Mouse (Mus musculus) inflammation-experienced regulatory T-cells, adult 6 months (primary cell): ENCODE measurements around the gene Hlf. TPM values are rescaled to one million over a fixed set of nuclear protein-coding genes. Genes with fewer than 3 reads are reported as not detected.

Source experiments
- ATAC-seq: one replicate; pipeline ENCODE4 v1.8.0; 2017
- polyA plus RNA-seq, 3 experiments: library from polyadenylated mRNA; unstranded; fragments of 100-300 nt; shearing (Covaris generic); gene quantifications; one replicate each; pipeline ENCODE4 v1.2.1; 2017

Hlf gene
- polyA plus RNA-seq, 3 experiments from 2014 or later = 1.5 to 2.4 (median 1.5) TPM

- no peak for ATAC-seq
Measured at GRCm38 (mm10) chr11:90340836-90341235, 49.9 kb downstream of the Hlf start.

DNA sequence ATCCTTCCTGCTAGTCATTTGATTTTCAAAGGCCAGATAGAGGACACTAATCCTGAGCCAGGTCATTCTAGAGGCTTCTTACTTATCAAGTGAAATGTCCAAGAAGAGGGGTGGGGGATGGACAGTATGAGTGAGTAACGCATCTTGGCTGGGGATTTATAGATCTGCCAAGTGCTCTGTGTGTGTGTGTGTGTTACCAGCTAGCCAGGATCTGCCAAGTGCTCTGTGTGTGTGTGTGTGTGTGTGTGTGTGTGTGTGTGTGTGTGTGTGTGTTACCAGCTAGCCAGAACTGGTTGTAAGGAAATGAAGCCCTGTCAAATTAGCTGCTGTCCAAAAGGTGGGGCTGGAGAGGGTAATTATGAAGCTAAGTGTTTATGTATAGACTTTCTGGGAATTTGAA lies 55.9 kb downstream of the Hlf start:
- no peak for ATAC-seq

- no peak for ATAC-seq
Measured at GRCm38 (mm10) chr11:90332737-90333136, 58.0 kb downstream of the Hlf start.

DNA sequence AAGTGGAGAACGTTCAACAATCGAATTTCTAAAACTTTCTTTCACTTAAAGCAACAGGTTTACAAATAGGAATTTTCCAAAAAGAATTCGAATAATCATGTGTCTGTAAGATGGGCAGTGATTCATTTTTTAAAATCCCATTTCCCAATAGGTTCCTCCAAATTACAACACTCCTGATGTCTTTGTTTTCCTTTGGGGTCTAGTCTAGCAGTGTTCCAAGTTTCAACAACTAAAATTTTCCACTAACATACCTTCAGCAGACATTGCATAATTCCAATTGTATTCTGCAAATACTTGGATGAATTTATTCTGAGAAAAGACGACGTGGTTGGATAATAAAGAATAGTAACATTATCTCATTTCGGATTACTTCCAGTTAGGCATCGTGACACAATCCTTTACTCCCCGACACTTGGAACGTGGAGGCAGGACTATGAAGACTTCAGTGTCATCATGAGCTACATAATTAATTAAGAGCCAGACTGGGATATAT lies 60.4 kb downstream of the Hlf start:
- no peak for ATAC-seq

- no peak for ATAC-seq
Measured at GRCm38 (mm10) chr11:90326836-90327235, 63.9 kb downstream of the Hlf start.

DNA sequence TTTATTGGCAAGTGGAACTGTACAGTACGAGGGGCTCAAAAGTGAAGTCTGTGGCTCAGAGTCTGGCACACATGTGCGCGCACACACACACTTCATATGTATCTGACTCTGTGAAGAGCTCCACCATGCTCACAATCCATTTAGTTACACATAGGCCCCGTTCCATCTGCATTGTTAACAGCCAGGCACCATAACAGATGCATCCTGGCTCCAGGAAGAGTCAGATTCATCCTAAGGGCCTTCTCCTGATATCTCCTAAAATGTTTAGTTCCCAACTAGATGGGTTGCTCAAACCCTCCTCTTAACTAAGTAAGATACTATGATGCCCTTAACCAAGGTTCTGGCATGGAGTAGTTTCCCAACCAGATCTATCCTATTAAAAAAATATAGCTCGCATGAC lies 64.5 kb downstream of the Hlf start:
- ATAC-seq = no peak

GRCm38 (mm10) chr11:90324597-90324996 lies 66.1 kb downstream of the Hlf start:
- no peak for ATAC-seq

GRCm38 (mm10) chr11:90320922-90321321 lies 69.8 kb downstream of the Hlf start:
- ATAC-seq = no peak

DNA sequence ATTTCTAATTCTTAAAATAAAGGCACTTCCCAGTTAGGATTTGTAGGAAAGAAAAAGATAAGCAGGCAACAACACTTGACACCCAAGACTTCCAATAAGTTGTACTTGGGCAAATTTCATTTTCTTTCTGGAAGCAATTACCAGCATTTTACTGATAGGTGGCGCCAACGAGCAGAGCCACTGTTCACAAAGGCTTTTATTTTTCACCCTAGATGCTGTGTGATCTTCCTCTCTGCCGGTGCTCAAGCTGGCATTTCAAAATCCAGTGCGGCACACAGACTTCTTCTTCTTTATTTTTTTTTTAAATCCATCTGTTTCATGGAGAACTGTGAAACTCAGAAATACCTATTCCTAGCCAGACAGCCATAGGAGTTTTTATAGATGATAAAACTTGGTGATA lies 73.2 kb downstream of the Hlf start:
- ATAC-seq = no peak

GRCm38 (mm10) chr11:90314606-90315005 lies 76.1 kb downstream of the Hlf start:
- no peak for ATAC-seq

GRCm38 (mm10) chr11:90306993-90307392 lies 83.7 kb downstream of the Hlf start:
- ATAC-seq = no peak

DNA sequence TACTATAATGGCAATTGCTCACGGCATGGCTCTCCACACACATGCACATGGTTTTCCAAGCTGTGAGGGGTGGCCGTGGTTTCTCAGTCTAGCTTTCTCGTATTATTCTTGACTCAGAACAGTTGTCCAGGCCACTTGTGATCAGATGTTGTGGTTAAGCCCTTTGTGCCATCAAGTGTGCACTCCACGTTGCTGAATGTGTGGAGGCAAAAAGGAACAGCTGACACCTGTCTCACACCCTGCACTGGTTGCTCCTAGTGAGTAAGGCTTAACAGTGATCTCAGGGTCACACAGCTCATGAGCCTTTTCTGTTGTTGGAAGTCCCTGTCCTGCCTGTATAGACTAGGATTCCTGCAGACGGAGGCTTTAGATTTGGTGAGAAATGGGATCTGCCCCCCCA lies 84.6 kb downstream of the Hlf start:
- ATAC-seq = no peak

- ATAC-seq = no peak
Measured at GRCm38 (mm10) chr11:90294622-90295021, 96.1 kb downstream of the Hlf start.

GRCm38 (mm10) chr11:90292766-90293165 lies 97.9 kb downstream of the Hlf start:
- no peak for ATAC-seq

GRCm38 (mm10) chr11:90291156-90291555 lies 99.5 kb downstream of the Hlf start:
- no peak for ATAC-seq

GRCm38 (mm10) chr11:90286550-90287154 lies 104.0 kb downstream of the Hlf start:
- ATAC-seq = no peak

Other genes with a start within 250 kb of the Hlf start
- gene Gm45716, start 203.2 kb downstream of the Hlf start, polyA plus RNA-seq = 1 to 10 TPM; 6.1 to 7.8 (median 7.5) TPM
- 10 to 100 TPM; 29.9 to 31.2 (median 30.7) TPM for gene Mmd, start 141.4 kb downstream of the Hlf start, polyA plus RNA-seq
- 1 to 10 TPM; 2.1 to 5.4 (median 3.6) TPM for gene Stxbp4, start 247.2 kb upstream of the Hlf start, polyA plus RNA-seq
- 10 to 100 TPM; 13.7 to 22.4 (median 17.9) TPM for gene Cox11, start 247.3 kb upstream of the Hlf start, polyA plus RNA-seq